Mouse (Mus musculus) gastrocnemius, adult 8-10 months (tissue): Measurements from ENCODE around the gene Car5a. TPM values are rescaled to one million over a fixed set of nuclear protein-coding genes. Genes with fewer than 3 reads are reported as not detected.

Experiments used
- DNase-seq, 2 experiments: peaks; one replicate each; pipeline ENCODE4 v3.0.0; 2022; ENCODE audit warnings: low spot score in 2 of 2
- total RNA-seq, 4 experiments: library from RNA; stranded (reverse); gene quantifications; 2 replicates each; pipeline ENCODE4 v1.2.4; 2022

Car5a gene
- not detected for total RNA-seq

DNA sequence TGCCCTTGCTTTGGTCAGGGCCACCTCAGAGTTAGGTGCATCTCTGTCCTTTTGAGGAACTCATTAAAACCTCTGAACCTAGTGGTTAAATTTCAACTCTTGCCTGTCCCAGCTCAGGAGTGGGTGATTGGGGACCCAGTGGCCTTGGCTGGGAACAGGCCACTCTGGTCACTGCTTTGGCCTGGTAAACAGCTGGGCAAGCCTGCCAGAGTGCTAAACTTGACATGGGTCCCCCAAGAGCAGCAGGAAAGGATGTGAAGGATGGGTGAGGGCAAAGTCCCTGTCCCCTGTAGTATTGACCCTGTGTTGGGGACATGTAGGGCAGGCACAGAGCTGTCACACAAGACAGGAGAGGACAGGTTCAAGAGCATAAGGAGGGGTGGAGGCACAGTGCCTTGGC, at the start of gene Car5a:
TSS of gene Car5a (minus strand) at position 74 of the 400 bp plus-strand sequence.
- no peak for DNase-seq

DNA sequence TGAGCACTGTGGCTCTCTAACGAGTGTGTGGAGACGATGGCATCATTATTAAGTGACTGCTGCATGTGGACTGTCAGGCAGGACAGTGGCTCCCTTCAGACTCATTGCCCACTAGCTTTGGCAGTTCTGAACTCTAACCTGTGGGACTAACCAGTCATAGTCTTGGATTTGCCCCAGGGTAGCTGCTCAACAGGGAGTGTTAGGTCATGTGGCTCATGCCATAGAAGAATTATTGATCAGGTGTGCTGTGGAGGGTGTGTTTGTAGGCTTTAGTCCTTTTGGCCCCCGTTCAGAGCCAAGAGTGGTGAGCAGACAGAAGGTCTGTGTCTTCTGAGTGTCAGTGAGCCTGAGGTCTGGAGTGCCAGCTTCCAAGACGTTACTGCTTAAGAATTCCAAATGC, 48.2 kb upstream of the Car5a start:
- no peak for DNase-seq

DNA sequence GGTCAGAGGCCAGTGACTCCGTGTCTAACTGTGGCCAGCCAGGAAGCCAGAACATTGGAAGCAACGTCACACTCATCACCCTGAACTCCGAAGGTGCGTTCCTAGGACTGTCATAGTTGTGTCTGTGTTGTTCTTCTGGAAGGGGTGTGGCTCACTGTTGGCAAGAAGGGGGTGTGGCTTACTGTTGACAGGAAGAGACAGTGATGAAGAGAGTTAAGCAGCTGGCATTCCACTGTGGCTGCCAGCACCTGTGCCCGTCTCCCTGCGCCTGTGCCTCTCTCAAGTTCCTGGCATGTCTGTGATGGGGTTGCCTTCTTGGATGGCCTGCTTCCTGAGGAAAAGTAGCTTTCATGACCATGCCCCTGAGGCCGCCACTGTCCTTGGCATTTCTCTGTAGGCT, 46.9 kb upstream of the Car5a start:
- DNase-seq, result peak in 1 of 2 experiments; percentile 57

DNA sequence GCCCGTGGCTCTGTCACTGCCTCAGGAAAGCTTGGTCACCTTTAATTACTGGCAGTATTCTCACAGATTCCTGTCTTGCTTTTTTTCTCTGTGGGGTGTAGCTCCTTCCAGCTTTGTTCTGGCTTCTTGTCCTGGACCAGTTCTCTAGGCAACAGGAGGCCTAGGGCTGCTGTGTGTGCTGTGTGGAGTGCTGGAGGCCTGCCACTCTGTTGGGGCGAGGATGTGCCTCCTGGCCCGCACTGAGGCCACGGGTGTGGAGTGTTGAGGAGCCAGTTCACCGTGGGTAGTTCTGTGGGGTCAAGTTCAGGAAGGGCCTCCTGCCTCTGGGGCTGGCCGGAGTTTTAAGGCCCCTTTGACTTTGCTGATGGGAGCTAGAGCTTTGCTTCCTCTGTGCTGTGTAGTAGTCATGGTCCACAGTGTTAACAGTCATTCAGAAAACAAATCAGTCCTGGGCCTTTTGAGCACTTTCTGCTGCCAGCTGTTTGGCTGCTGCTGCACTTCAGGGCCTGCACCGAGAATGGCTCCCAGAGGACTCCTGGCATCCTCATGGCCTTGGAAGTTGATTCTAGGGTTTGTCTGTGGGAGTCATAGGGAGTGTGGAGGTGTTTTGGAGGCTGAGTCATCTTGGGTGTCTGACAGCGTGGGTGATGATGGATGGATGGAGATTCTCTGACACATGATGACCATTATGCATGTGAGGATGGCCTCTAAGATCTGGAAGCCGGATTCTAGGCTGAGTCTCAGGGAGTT, 46.0 kb upstream of the Car5a start:
- DNase-seq, result peak in 1 of 2 experiments; percentile 29

DNA sequence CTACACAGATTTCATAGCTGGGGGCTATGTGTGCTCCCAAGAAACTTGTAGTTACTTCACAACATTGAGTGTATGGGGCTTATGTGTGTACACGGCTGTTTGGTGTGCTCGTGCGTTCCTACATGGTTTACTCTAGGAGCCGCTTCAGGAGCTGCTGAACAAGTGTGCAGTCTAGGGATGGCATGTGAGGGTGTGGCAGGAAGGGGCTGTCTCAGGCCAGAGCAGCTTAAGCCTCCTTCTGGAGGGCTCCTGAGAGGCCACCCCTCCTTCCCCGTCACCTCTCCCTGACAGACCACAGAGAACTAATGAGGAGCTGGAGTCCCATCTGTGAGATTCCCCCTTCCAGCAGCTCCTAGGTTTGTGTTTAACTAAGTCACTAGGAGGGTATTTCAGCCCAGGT, 43.2 kb upstream of the Car5a start:
- DNase-seq, result no peak

DNA sequence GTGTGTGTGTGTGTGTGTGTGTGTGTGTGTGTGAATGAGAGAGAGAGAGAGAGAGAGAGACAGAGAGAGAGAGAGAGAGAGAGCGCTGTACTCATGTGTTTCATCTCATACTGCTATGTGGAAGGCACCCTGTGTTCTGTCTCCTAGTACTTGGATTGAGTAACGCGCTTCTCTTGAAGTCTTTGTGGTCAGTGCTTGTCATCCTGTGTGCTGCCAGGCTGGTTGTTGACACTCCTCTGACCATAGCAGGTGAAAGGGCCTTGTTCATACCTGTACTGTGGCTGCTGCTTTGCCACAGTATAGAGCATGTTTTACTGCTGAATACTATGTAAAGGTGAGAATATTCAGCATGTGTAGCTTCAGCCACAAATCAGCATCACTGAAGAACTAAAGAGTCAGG, 41.0 kb upstream of the Car5a start:
- DNase-seq, result no peak

DNA sequence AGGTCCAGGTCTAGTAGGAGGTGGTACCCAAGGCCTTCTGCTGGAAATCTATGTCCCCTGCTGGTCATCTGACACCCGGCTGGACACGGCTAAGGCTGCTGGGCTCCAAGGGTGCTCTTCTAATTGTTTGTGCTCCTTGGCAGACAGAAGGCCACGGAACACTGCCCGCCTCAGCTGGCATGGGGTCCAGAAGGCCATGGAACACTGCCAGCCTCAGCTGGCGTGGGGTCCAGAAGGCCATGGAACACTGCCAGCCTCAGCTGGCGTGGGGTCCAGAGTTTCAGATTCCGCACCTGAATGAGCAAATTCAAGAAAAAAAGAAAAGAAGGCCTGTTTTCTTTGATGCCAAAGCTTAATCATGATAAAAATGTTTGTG, 36.8 kb upstream of the Car5a start:
- no peak for DNase-seq

DNA sequence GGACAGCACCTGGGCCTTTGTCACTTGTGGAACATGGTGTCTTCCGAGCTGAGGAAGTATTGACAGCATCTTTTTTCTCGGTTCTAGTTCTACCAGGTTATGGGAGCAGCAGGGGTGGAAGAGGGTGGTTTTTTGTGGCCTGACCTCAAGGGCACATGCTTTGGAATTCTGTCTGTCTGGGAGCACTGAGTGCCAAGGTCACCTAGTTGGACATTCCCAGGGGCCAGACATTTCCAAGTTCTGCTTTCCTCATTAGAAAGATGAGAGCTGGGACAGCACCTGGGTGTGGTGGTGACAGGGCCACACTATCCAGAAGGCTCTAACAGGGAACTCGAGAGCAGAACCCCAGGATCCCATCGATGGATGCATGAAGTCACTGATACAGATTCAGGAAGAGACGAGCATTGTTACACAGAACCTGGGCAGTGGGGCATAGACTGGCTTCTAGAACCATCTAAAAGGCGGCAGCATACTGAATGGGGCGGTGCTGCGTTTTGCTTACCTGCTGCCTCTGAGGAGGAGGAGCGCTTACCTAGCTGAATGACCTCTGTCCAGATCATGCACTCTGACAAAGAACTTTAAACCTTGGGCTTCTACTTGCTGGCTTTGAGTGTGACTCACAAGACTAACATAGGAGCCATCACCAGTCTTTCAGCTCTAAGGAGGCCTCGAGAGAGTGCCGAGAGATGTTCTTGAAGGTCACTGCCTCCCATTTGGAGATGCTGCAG, 36.3 kb upstream of the Car5a start:
- DNase-seq, result no peak

DNA sequence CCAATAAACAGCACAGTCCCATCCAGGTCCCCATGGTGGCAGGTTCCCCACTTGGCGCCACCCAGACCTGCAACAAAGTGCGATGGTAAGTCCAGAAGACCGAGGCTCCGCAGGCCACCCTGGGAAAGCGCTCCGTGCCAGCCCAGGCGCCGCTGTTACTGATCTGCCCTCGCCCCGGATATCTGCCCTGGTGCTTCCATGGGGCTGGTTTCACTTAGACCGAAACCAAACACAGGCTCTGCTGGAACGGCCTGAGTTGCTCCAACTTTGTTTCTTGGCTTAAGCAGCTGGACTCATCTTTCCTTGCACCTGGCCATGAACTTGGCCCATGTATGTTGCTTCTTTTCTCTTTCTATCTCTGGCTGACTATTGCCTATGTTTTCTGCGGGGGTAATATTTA, 34.0 kb upstream of the Car5a start:
- DNase-seq, result peak in 1 of 2 experiments; percentile 66

DNA sequence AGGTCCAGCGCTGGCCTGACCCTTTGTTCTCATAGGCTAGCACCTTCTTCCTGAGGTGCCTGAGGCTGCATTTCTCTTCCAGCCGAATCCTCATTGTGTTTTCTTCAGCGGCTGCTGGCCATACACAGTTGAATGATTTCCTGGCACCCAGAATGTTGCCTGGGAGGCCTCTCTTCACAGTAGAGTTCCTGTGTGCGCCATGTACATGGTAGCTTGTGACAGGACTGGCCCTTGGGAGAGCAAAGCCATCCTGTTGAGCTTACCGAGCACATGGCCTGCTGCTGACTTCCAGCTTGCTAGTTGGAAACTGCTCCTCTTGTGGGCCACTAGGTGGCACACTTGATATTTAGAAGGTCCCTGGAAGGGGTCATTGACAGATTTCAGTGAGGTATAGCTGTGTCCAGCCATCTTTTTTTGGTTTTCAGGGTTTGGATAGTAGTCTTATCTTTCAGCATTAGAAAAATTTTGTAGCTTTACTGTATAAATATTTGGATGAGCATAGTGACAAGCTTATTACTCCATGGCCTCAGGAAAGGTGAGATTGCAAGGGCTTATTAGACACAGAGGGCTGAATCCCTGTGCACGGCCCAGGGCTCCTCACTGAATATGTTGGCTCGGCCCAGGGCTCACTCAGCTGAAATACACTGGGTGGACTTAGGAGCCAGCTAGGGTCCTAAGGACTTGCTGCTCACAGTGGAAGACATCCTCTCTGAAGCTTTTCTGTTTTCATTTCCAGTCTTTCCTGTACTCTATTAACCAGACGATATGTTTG, 33.3 kb upstream of the Car5a start:
- DNase-seq, result no peak

DNA sequence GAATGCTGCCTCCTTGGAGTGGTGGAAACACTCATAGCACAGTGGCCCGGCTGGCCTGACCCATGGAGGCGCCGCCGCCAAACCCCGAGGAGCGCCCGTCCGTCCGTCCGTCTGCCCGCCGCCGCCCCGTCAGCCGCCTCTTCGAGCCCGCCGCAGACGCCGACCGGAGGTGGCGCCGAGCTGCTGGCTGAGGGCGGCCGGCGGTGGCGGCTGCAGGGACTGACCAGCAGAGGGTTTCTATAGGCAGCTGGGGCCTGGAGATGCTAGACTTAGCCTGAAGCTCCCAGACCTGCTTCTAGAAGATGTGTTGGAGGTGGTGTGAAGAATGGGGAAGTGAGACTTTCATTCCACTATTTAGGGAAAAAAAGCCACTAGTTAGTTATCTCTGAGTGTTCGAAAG, 29.2 kb upstream of the Car5a start:
- no peak for DNase-seq

DNA sequence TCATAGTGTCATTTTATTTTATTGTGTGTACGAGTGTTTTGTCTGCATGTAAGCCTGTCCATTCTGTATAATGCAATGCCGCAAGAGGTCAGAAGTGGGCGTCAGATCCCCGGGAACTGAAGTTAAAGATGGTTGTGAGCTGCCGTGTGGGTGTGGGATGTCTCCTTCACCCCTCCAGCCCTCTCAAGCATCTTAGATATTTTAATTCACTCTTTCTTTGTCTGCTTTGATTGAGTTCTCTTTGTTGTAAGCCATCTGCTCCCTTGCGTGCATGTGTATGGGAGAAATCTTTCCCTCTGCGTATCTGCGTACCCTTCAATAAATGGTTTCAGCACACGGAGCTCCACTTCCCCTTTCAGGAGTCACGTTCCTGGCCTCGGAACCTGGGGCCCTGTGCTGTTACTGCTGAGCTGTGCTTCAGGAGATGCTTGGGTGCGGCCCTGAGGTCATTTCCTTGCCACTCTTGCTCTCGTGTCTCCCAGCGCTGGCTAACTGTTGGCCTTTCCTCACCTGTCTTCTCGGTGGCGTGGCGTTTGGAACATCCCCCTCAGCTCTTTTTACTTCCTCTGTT, 26.9 kb upstream of the Car5a start:
- no peak for DNase-seq

DNA sequence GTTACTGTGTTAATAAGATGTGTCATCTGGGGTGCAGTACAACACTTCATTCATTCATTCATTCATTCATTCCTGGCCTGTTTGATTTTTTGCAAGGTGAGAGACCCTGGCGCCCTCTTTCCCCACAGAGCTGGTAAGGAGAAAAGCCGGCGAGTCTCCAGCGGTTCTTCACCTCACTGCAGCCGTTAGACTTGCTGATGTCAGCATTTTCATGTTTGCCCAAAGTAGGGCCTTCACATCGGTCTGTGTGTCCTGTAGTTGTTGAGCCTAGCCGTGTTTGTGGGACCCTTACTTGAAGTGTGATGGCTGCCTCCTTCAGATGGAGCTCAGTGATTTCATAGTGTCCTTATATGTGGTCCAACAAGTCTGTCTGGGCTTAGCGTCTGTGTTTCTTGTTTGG, 25.5 kb upstream of the Car5a start:
- no peak for DNase-seq

DNA sequence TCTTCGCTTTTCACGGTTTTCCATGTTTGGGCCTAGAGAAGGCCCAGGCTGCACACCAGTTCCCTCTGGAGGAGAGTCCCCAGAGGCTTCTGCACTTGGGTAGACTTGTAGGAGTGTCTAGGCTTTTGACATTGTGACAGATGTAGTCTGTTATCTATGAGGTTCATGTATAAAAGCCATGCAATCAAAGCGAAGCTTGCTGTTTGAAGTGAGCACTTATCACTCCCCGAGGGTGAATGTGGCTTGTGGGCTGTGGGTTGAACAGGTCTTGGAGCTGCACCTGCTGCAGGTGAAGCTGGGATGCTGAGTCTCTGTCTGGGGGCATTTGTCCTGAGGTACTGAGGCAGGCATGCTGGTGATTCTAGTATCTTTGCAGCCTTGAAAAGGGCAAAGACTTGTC, 23.8 kb upstream of the Car5a start:
- DNase-seq, result no peak

DNA sequence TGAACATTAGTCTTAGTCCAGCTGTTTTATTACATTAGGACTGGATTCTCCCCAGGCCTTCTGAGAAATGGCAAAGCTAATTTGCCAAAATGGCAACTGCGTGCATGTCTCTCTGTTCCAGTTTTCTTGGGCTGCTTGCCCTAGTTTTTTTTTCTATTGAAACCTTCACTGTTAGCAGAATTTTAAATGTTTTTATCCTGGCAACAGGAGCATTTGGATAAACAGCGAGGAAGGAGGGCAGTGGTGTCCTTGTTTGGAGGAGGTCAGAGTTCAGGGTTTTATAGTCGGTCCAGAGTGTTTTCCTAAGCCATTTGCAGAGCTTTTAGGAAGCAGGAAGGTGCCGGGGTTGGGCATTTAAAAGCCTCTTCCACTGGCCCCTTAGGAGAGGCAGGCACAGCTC, 23.3 kb upstream of the Car5a start:
- no peak for DNase-seq

DNA sequence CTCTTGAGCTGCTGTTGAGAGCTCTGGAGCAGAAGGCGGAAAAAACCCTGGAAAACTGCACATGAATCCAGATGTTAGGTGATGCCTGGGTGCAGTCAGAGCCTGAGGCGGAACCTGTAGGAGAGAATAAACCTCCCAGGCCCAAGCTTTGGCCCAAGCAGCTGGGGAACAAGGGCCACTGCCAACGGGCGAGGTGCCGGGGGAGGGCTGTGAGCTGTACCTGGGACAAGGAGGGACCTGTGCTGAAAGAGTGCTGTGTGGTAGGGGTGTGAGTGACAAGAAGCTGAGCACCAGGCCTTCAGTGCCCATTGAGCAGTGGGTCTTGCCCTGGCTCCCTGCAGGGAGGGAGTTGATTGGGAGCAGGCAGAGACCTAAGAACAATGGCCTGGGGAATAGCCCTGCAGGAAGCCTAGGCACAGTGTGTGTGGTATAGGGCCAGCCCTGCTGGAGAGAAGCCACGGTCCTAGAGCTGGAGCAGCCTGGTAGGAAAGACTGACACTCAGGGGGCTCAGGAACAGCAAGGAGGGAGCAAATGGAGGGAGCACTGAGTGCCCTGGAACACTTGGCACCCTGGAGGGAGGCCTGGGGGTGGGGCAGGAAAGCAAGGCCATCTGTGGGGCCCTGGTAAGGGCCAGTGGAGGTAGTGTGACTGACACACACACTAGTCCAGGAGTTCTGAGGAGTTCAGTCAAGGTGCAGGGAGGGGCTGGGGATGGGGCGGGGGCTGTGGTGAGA, 22.2 kb upstream of the Car5a start:
- no peak for DNase-seq

DNA sequence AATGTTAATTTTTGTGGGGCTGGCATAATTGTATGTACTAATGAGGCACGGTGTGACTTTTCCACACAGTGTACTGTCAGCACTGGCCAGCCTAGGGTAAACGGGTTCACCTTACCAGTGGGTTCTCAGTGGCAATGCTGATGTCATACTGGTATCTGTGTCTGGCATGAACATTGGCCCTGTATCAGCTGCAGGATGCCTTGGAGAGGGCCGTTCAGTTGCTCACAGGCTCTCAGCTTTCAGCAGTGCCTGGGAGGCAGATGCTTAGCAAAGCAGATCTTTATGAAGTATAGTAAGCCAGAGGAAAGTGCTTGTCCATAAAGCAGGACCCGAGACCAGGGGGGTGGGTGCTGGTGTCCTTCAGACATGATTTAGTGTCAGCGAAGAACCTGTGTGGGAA, 21.4 kb upstream of the Car5a start:
- peak in 1 of 2 experiments; percentile 57 for DNase-seq

DNA sequence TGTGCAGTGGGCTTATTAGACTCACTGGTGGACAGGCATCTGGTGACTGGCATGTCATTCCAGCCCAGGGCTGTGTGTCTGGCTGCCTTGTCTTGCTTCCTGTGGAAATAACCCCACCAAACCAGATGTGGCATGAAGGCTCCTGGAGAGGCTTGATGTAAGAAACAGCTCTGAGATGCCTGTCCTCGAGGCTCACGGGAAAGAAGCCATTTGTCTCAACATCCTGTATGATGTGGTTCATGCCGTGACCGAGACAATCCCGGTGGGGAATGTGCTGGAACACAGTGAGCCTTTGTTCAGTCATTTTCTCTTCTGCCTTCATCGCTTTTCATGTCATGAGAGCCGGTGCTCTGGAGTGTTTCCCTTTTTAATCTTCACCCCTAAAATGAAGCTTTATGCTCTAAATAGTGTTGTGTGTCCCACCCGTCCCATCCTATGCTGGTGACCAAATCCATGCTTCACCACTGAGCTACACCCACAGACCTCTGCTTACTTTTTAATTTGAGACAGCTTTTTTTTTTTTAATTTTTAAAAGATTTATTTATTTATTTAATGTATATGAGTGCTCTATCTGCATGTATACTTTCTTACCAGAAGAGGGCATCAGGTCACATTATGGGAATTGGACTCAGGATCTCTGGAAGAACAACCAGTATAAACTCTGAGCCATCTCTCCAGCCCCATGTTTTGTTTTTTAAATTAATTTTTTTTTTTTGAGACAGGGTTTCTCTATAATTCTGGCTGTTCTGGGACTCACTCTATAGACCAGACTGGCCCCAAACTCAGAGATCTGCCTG, 20.2 kb upstream of the Car5a start:
- peak in 1 of 2 experiments; percentile 45 for DNase-seq

DNA sequence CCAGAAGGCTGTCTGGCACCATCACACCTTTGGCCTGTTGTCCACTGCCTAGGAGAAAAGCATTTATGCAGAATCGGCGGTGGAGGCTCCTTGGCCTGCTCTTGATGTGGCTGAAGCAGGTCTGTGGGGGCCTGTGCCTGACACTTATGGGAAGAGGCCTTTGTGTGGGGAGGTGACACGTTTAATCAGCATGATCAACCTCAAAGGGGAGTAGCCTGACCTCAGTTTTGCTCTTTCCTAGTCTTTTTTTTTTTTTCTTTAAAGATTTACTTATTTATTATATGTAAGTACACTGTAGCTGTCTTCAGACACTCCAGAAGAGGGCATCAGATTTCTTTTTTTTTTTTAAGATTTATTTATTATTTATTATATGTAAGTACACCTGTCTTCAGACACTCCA, 18.2 kb upstream of the Car5a start:
- no peak for DNase-seq

DNA sequence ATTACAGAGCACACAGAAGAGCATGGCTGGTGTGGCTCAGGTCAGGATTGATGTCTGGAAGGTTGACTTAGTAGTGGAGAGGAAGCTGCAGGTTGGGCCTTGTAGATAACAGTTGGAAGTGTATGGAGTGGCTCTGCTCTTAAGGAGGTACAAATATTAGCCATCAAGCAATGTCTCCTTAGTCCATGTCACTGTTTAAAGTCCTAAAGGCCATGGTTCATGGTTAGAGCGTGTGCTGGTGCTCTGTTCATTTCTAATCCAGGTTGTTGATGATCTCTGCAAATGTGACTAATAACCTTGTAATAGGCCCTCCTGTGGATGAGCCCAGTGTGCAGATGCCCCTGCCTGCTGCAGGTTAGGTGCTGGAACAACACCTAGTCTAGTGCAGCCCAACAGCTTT, 13.7 kb upstream of the Car5a start:
- no peak for DNase-seq
